Mouse (Mus musculus): ENCODE data around the gene Atp6v0e. TPM values are rescaled to one million over a fixed set of nuclear protein-coding genes. Genes with fewer than 3 reads are reported as not detected.

Atp6v0e gene
- polyA plus RNA-seq, 1 experiment from 2014 or later: 140 TPM

- no peak for ATAC-seq (replicated peaks)
- peaks cover 66% of the 10 kb centered on the region for H3K36me3 ChIP-seq
- no peak overlapping the region for H3K4me2 ChIP-seq (replicated peaks)
- H3K27ac ChIP-seq (replicated peaks): no peak overlapping the region
- H3K27me3 ChIP-seq: no peaks in the 10 kb centered on the region
- no peaks in the 10 kb centered on the region for H3K4me1 ChIP-seq
- no peaks in the 10 kb centered on the region for H3K9me3 ChIP-seq
- no peak overlapping the region for H3K9ac ChIP-seq (replicated peaks)
- WGBS: 95% methylated on average over 2 of the region's 2 CpGs
- no peak overlapping the region for H3K4me3 ChIP-seq
Observed at GRCm38 (mm10) chr17:26625521-26626010, 37.5 kb upstream of the Atp6v0e start.

GRCm38 (mm10) chr17:26628479-26628878 is 34.6 kb upstream of the Atp6v0e start:
- WGBS: 84% methylated on average over 6 of the region's 6 CpGs
- Histone ChIP-seq H3K9me3 (no peaks in the 10 kb centered on the region), H3K27me3 (no peaks in the 10 kb centered on the region), H3K4me1 (no peaks in the 10 kb centered on the region), H3K9ac (replicated peaks) (no peak overlapping the region), H3K4me2 (replicated peaks) (no peak overlapping the region), H3K36me3 (peaks cover 88% of the 10 kb centered on the region), H3K4me3 (no peak overlapping the region), H3K27ac (replicated peaks) (no peak overlapping the region)
- ATAC-seq (replicated peaks): no peak

DNA sequence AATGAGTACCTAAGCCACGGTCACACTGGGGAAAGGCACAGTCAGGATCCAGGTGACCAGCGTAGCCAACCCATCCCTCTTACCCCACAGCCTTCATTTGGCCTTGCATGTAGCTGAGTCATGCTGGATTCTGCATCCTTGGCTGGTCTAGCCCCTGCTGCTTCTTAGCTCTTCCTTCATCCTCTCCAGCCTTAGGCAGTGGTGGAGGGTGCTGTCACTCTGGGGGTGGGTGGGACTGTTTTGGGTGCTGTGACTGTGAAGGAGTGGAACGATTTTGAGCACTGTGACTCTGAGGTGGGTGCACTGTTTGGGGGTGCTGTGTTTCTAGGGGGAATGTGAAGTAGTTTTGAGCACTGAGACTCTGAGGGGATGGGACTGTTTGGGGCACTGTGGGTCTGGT is 34.1 kb upstream of the Atp6v0e start:
- Histone ChIP-seq H3K9ac (replicated peaks) (no peak overlapping the region), H3K4me1 (no peaks in the 10 kb centered on the region), H3K4me2 (replicated peaks) (no peak overlapping the region), H3K4me3 (no peak overlapping the region), H3K36me3 (peaks cover 88% of the 10 kb centered on the region), H3K27ac (replicated peaks) (no peak overlapping the region), H3K9me3 (no peaks in the 10 kb centered on the region), H3K27me3 (no peaks in the 10 kb centered on the region)
- no peak for ATAC-seq (replicated peaks)
- 91% methylated on average over 3 of the region's 3 CpGs for WGBS

DNA sequence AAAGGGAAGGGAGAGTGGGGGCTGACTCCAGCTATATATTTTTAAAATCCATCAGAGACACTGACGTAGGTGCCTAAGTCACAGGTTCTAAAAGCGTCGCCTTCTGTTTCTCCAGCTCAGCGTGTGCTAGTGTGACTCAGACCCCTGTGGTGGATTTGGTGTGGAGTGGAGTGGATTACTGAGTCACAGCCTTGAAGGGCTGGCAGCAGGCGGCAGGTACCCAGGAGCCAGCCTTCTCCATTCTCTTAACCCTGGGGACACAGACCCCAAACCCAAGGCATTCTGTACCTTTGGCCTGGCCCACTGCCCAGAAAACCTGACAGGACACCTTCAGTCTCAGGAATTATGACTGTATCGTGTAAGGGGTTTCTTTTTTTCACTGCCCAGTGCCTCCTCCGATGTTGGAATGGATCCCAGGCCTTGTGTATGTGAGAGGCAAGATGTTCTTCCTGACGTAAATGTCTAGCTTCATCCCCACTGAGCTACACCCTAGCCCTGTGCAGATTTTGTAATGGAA is 31.2 kb upstream of the Atp6v0e start:
- Histone ChIP-seq H3K27me3 (no peaks in the 10 kb centered on the region), H3K9me3 (no peaks in the 10 kb centered on the region), H3K36me3 (peaks cover 83% of the 10 kb centered on the region), H3K27ac (replicated peaks) (no peak overlapping the region), H3K4me1 (no peaks in the 10 kb centered on the region), H3K9ac (replicated peaks) (no peak overlapping the region), H3K4me3 (no peak overlapping the region), H3K4me2 (replicated peaks) (no peak overlapping the region)
- ATAC-seq (replicated peaks): no peak
- 84% methylated on average over 8 of the region's 8 CpGs for WGBS

- Histone ChIP-seq H3K4me2 (replicated peaks) (no peak overlapping the region), H3K27ac (replicated peaks) (no peak overlapping the region), H3K4me1 (no peaks in the 10 kb centered on the region), H3K36me3 (peaks cover 80% of the 10 kb centered on the region), H3K4me3 (no peak overlapping the region), H3K27me3 (no peaks in the 10 kb centered on the region), H3K9me3 (no peaks in the 10 kb centered on the region), H3K9ac (replicated peaks) (no peak overlapping the region)
- 94% methylated on average over 9 of the region's 9 CpGs for WGBS
- ATAC-seq (replicated peaks): no peak
Observed at GRCm38 (mm10) chr17:26633186-26633585, 29.8 kb upstream of the Atp6v0e start.

DNA sequence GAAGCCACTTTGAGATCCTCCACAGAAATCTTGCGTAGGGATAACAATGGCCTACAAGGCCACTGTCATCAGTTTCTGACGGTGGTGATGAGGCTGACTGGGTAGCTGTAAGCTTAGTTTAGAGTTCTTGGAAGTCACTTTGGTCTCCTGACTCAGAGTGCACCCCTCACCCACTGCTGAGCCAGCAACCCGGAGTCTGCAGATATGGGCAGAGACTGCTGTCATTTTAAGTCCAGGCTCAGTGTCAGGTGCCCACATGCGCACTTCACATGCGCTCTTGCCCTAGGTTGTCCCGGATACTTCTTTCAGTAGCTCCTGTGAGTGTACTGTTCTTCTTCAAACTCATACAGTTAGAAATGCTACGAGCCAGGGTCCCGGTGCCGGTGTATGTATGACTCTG is 29.1 kb upstream of the Atp6v0e start:
- 96% methylated on average over 9 of the region's 9 CpGs for WGBS
- H3K27me3 ChIP-seq: no peaks in the 10 kb centered on the region
- peaks cover 75% of the 10 kb centered on the region for H3K36me3 ChIP-seq
- no peaks in the 10 kb centered on the region for H3K4me1 ChIP-seq
- no peak overlapping the region for H3K4me2 ChIP-seq (replicated peaks)
- no peaks in the 10 kb centered on the region for H3K9me3 ChIP-seq
- ATAC-seq (replicated peaks): no peak
- no peak overlapping the region for H3K9ac ChIP-seq (replicated peaks)
- no peak overlapping the region for H3K27ac ChIP-seq (replicated peaks)
- no peak overlapping the region for H3K4me3 ChIP-seq

GRCm38 (mm10) chr17:26634539-26634938 is 28.5 kb upstream of the Atp6v0e start:
- peaks cover 75% of the 10 kb centered on the region for H3K36me3 ChIP-seq
- WGBS: 94% methylated on average over 7 of the region's 7 CpGs
- no peaks in the 10 kb centered on the region for H3K9me3 ChIP-seq
- no peak overlapping the region for H3K4me2 ChIP-seq (replicated peaks)
- no peak for ATAC-seq (replicated peaks)
- no peaks in the 10 kb centered on the region for H3K27me3 ChIP-seq
- H3K27ac ChIP-seq (replicated peaks): no peak overlapping the region
- no peak overlapping the region for H3K4me3 ChIP-seq
- H3K4me1 ChIP-seq: no peaks in the 10 kb centered on the region
- H3K9ac ChIP-seq (replicated peaks): no peak overlapping the region

- Histone ChIP-seq H3K4me3 (no peak overlapping the region), H3K4me2 (replicated peaks) (no peak overlapping the region), H3K9ac (replicated peaks) (no peak overlapping the region), H3K9me3 (no peaks in the 10 kb centered on the region), H3K4me1 (no peaks in the 10 kb centered on the region), H3K36me3 (peaks cover 72% of the 10 kb centered on the region), H3K27ac (replicated peaks) (no peak overlapping the region), H3K27me3 (no peaks in the 10 kb centered on the region)
- no peak for ATAC-seq (replicated peaks)
- WGBS: 90% methylated on average over 7 of the region's 7 CpGs
Observed at GRCm38 (mm10) chr17:26635951-26636350, 27.1 kb upstream of the Atp6v0e start.

- ATAC-seq (replicated peaks): no peak
- Histone ChIP-seq H3K4me3 (no peak overlapping the region), H3K4me1 (no peaks in the 10 kb centered on the region), H3K4me2 (replicated peaks) (no peak overlapping the region), H3K9me3 (no peaks in the 10 kb centered on the region), H3K27me3 (no peaks in the 10 kb centered on the region), H3K27ac (replicated peaks) (no peak overlapping the region), H3K9ac (replicated peaks) (no peak overlapping the region), H3K36me3 (peaks cover 74% of the 10 kb centered on the region)
- 88% methylated on average over 4 of the region's 4 CpGs for WGBS
Observed at GRCm38 (mm10) chr17:26637851-26638250, 25.2 kb upstream of the Atp6v0e start.

DNA sequence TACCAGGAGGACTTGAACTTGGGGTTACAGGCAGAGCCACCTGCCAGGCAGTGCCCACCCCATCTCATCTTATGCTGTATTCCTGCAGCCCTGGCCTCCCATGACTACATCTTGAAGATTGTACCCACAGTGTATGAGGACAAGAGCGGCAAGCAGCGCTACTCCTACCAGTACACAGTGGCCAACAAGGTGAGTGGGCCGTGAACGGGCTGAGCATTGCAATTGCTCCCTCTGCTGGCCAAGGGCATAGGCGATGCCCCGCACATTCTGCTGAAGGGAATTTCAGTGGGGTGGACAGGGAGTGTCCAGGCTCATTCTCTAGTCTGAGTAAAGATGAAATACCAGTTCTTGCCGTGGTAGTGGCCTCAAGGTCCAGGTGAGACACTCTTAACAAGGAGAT is 24.4 kb upstream of the Atp6v0e start:
- no peaks in the 10 kb centered on the region for H3K27me3 ChIP-seq
- H3K4me1 ChIP-seq: no peaks in the 10 kb centered on the region
- no peaks in the 10 kb centered on the region for H3K9me3 ChIP-seq
- no peak overlapping the region for H3K4me3 ChIP-seq
- H3K36me3 ChIP-seq: peaks cover 77% of the 10 kb centered on the region
- no peak overlapping the region for H3K27ac ChIP-seq (replicated peaks)
- H3K9ac ChIP-seq (replicated peaks): no peak overlapping the region
- H3K4me2 ChIP-seq (replicated peaks): no peak overlapping the region
- WGBS: 26% methylated on average over 7 of the region's 7 CpGs
- ATAC-seq (replicated peaks): peak; percentile 51; the same call in 1 of the 2 replicates

GRCm38 (mm10) chr17:26639791-26640190 is 23.2 kb upstream of the Atp6v0e start:
- no peak for ATAC-seq (replicated peaks)
- Histone ChIP-seq H3K27me3 (no peaks in the 10 kb centered on the region), H3K4me1 (peaks cover 8% of the 10 kb centered on the region), H3K9ac (replicated peaks) (no peak overlapping the region), H3K9me3 (no peaks in the 10 kb centered on the region), H3K4me3 (no peak overlapping the region), H3K36me3 (peaks cover 78% of the 10 kb centered on the region), H3K27ac (replicated peaks) (no peak overlapping the region), H3K4me2 (replicated peaks) (no peak overlapping the region)
- 83% methylated on average over 2 of the region's 2 CpGs for WGBS

GRCm38 (mm10) chr17:26640286-26640740 is 22.7 kb upstream of the Atp6v0e start:
- peaks cover 13% of the 10 kb centered on the region for H3K4me1 ChIP-seq
- H3K36me3 ChIP-seq: peaks cover 74% of the 10 kb centered on the region
- no peaks in the 10 kb centered on the region for H3K27me3 ChIP-seq
- no peak overlapping the region for H3K9ac ChIP-seq (replicated peaks)
- no peak for ATAC-seq (replicated peaks)
- no peak overlapping the region for H3K4me3 ChIP-seq
- H3K27ac ChIP-seq (replicated peaks): no peak overlapping the region
- WGBS: 92% methylated on average over 3 of the region's 3 CpGs
- H3K9me3 ChIP-seq: no peaks in the 10 kb centered on the region
- no peak overlapping the region for H3K4me2 ChIP-seq (replicated peaks)

DNA sequence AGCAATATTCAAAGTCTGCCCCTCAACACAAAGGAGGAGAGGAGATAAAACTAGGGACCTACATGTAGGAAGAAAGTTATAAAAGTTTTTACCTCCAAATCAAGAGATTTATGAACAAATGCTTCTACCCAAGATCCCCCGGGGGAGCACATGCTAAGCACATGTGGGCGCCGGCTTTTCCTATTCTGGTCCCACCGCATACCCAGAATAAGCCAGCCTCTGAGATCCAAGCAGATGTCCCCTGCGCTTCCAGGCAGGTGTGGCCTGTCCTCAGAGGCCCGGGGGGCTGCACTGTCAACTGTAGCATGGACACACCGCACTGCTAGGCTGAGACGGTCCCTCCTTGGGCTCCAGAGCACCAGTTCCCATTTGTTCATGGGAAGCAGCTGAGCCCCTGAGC is 19.6 kb upstream of the Atp6v0e start:
- no peak overlapping the region for H3K4me3 ChIP-seq
- H3K27me3 ChIP-seq: no peaks in the 10 kb centered on the region
- H3K9me3 ChIP-seq: no peaks in the 10 kb centered on the region
- no peak for ATAC-seq (replicated peaks)
- 97% methylated on average over 8 of the region's 8 CpGs for WGBS
- H3K27ac ChIP-seq (replicated peaks): no peak overlapping the region
- peaks cover 72% of the 10 kb centered on the region for H3K36me3 ChIP-seq
- no peak overlapping the region for H3K4me2 ChIP-seq (replicated peaks)
- peaks cover 13% of the 10 kb centered on the region for H3K4me1 ChIP-seq
- no peak overlapping the region for H3K9ac ChIP-seq (replicated peaks)

All from forebrain, embryonic 15.5 days (tissue).